Mouse (Mus musculus): ENCODE measurements around the gene Kdelr1. TPM values are rescaled to one million over a fixed set of nuclear protein-coding genes. Genes with fewer than 3 reads are reported as not detected.
A peak's percentile ranks its signal among the peaks of the same experiment; 100 is the strongest.

Kdelr1 gene
- polyA plus RNA-seq, 1 experiment from 2014 or later, result 76.7 TPM

GRCm38 (mm10) chr7:45842950-45843744 lies 29.4 kb upstream of the Kdelr1 start:
- H3K27ac ChIP-seq (ENCODE audit: low read length), result no peak overlapping the region
- H3K36me3 ChIP-seq (ENCODE audit: control insufficient read depth, insufficient read depth, low read length), result no peaks in the 10 kb centered on the region
- H3K4me2 ChIP-seq (ENCODE audit: low read depth, low read length), result no peak overlapping the region
- no peaks in the 10 kb centered on the region for H3K4me1 ChIP-seq (replicated peaks; ENCODE audit: control insufficient read depth, insufficient read depth, low read length)
- no peaks in the 10 kb centered on the region for H3K9me3 ChIP-seq (ENCODE audit: control insufficient read depth, low read length)
- no peaks in the 10 kb centered on the region; the same call in 1 of the 2 replicates for H3K27me3 ChIP-seq (ENCODE audit: control insufficient read depth, insufficient read depth, low read depth, low read length)
- WGBS, result 77% methylated on average over 10 of the region's 10 CpGs
- no peak for ATAC-seq (ENCODE audit: low read depth)
- H3K4me3 ChIP-seq (ENCODE audit: low read length), result no peak overlapping the region
- H3K9ac ChIP-seq (ENCODE audit: low read length), result no peak overlapping the region

GRCm38 (mm10) chr7:45848447-45849027 lies 24.0 kb upstream of the Kdelr1 start:
- no peak overlapping the region for H3K9ac ChIP-seq (ENCODE audit: low read length)
- H3K36me3 ChIP-seq (ENCODE audit: control insufficient read depth, insufficient read depth, low read length), result no peaks in the 10 kb centered on the region
- no peaks in the 10 kb centered on the region for H3K4me1 ChIP-seq (replicated peaks; ENCODE audit: control insufficient read depth, insufficient read depth, low read length)
- no peaks in the 10 kb centered on the region for H3K9me3 ChIP-seq (ENCODE audit: control insufficient read depth, low read length)
- no peaks in the 10 kb centered on the region for H3K27me3 ChIP-seq (ENCODE audit: control insufficient read depth, insufficient read depth, low read depth, low read length)
- peak; percentile 83 for ATAC-seq (ENCODE audit: low read depth)
- WGBS, result 11% methylated on average over 6 of the region's 6 CpGs
- no peak overlapping the region for H3K4me2 ChIP-seq (ENCODE audit: low read depth, low read length)
- peak overlapping the region; percentile 65 for H3K27ac ChIP-seq (ENCODE audit: low read length)
- H3K4me3 ChIP-seq (ENCODE audit: low read length), result no peak overlapping the region

GRCm38 (mm10) chr7:45850661-45851060 lies 21.9 kb upstream of the Kdelr1 start:
- H3K4me3 ChIP-seq (ENCODE audit: low read length), result no peak overlapping the region
- 33% methylated on average over 3 of the region's 3 CpGs for WGBS

GRCm38 (mm10) chr7:45853089-45853488 lies 19.5 kb upstream of the Kdelr1 start:
- WGBS, result 74% methylated on average over 12 of the region's 12 CpGs
- Histone ChIP-seq H3K27ac (ENCODE audit: low read length) (no peak overlapping the region), H3K9me3 (ENCODE audit: control insufficient read depth, low read length) (no peaks in the 10 kb centered on the region), H3K4me2 (ENCODE audit: low read depth, low read length) (no peak overlapping the region), H3K27me3 (ENCODE audit: control insufficient read depth, insufficient read depth, low read depth, low read length) (peaks cover 6% of the 10 kb centered on the region; the same call in 1 of the 2 replicates), H3K4me3 (ENCODE audit: low read length) (no peak overlapping the region), H3K36me3 (ENCODE audit: control insufficient read depth, insufficient read depth, low read length) (no peaks in the 10 kb centered on the region), H3K9ac (ENCODE audit: low read length) (no peak overlapping the region), H3K4me1 (replicated peaks; ENCODE audit: control insufficient read depth, insufficient read depth, low read length) (peaks cover 12% of the 10 kb centered on the region)
- ATAC-seq (ENCODE audit: low read depth), result no peak

More at GRCm38 (mm10) chr7:45850661-45851060, 21.9 kb upstream of the Kdelr1 start:
- Histone ChIP-seq H3K4me2 (ENCODE audit: low read depth, low read length) (no peak overlapping the region), H3K9ac (ENCODE audit: low read length) (no peak overlapping the region), H3K9me3 (ENCODE audit: control insufficient read depth, low read length) (no peaks in the 10 kb centered on the region), H3K27me3 (ENCODE audit: control insufficient read depth, insufficient read depth, low read depth, low read length) (no peaks in the 10 kb centered on the region), H3K36me3 (ENCODE audit: control insufficient read depth, insufficient read depth, low read length) (no peaks in the 10 kb centered on the region), H3K27ac (ENCODE audit: low read length) (no peak overlapping the region), H3K4me1 (replicated peaks; ENCODE audit: control insufficient read depth, insufficient read depth, low read length) (no peaks in the 10 kb centered on the region)
- ATAC-seq (ENCODE audit: low read depth), result no peak

GRCm38 (mm10) chr7:45856950-45857901 lies 15.3 kb upstream of the Kdelr1 start:
- peak overlapping the region; percentile 48 for H3K9ac ChIP-seq (ENCODE audit: low read length)
- H3K36me3 ChIP-seq (ENCODE audit: control insufficient read depth, insufficient read depth, low read length), result no peaks in the 10 kb centered on the region
- H3K4me3 ChIP-seq (ENCODE audit: low read length), result peak overlapping the region; percentile 46
- no peaks in the 10 kb centered on the region for H3K9me3 ChIP-seq (ENCODE audit: control insufficient read depth, low read length)
- H3K4me1 ChIP-seq (replicated peaks; ENCODE audit: control insufficient read depth, insufficient read depth, low read length), result peaks cover 15% of the 10 kb centered on the region
- peak overlapping the region; percentile 68 for H3K4me2 ChIP-seq (ENCODE audit: low read depth, low read length)
- WGBS, result 4% methylated on average over 29 of the region's 30 CpGs
- peaks cover 6% of the 10 kb centered on the region; the same call in 1 of the 2 replicates for H3K27me3 ChIP-seq (ENCODE audit: control insufficient read depth, insufficient read depth, low read depth, low read length)
- H3K27ac ChIP-seq (ENCODE audit: low read length), result no peak overlapping the region
- ATAC-seq (ENCODE audit: low read depth), result peak; percentile 42; the same call in 1 of the 2 replicates

- WGBS, result 26% methylated on average over 4 of the region's 4 CpGs
- H3K4me1 ChIP-seq (replicated peaks; ENCODE audit: control insufficient read depth, insufficient read depth, low read length), result peaks cover 15% of the 10 kb centered on the region
- H3K27ac ChIP-seq (ENCODE audit: low read length), result no peak overlapping the region
- no peak overlapping the region for H3K9ac ChIP-seq (ENCODE audit: low read length)
- H3K36me3 ChIP-seq (ENCODE audit: control insufficient read depth, insufficient read depth, low read length), result no peaks in the 10 kb centered on the region
- peaks cover 6% of the 10 kb centered on the region; the same call in 1 of the 2 replicates for H3K27me3 ChIP-seq (ENCODE audit: control insufficient read depth, insufficient read depth, low read depth, low read length)
- no peak overlapping the region for H3K4me2 ChIP-seq (ENCODE audit: low read depth, low read length)
- no peak overlapping the region for H3K4me3 ChIP-seq (ENCODE audit: low read length)
- ATAC-seq (ENCODE audit: low read depth), result no peak
- no peaks in the 10 kb centered on the region for H3K9me3 ChIP-seq (ENCODE audit: control insufficient read depth, low read length)
These were observed 13.6 kb upstream of the Kdelr1 start for GRCm38 (mm10) chr7:45859008-45859407.

- WGBS, result 80% methylated on average over 7 of the region's 7 CpGs
- Histone ChIP-seq H3K9ac (ENCODE audit: low read length) (no peak overlapping the region), H3K4me2 (ENCODE audit: low read depth, low read length) (no peak overlapping the region), H3K4me1 (replicated peaks; ENCODE audit: control insufficient read depth, insufficient read depth, low read length) (peaks cover 6% of the 10 kb centered on the region), H3K27ac (ENCODE audit: low read length) (no peak overlapping the region), H3K4me3 (ENCODE audit: low read length) (no peak overlapping the region), H3K36me3 (ENCODE audit: control insufficient read depth, insufficient read depth, low read length) (no peaks in the 10 kb centered on the region), H3K9me3 (ENCODE audit: control insufficient read depth, low read length) (no peaks in the 10 kb centered on the region), H3K27me3 (ENCODE audit: control insufficient read depth, insufficient read depth, low read depth, low read length) (no peaks in the 10 kb centered on the region; the same call in 1 of the 2 replicates)
- no peak for ATAC-seq (ENCODE audit: low read depth)
These were observed 9.8 kb upstream of the Kdelr1 start for GRCm38 (mm10) chr7:45862804-45863203.

- Histone ChIP-seq H3K27me3 (ENCODE audit: control insufficient read depth, insufficient read depth, low read depth, low read length) (peaks cover 5% of the 10 kb centered on the region; the same call in 1 of the 2 replicates), H3K4me1 (replicated peaks; ENCODE audit: control insufficient read depth, insufficient read depth, low read length) (peaks cover 11% of the 10 kb centered on the region; the same call in 1 of the 2 replicates), H3K36me3 (ENCODE audit: control insufficient read depth, insufficient read depth, low read length) (no peaks in the 10 kb centered on the region), H3K27ac (ENCODE audit: low read length) (peak overlapping the region; percentile 37; the same call in 1 of the 2 replicates), H3K4me2 (ENCODE audit: low read depth, low read length) (no peak overlapping the region), H3K9ac (ENCODE audit: low read length) (no peak overlapping the region), H3K9me3 (ENCODE audit: control insufficient read depth, low read length) (no peaks in the 10 kb centered on the region), H3K4me3 (ENCODE audit: low read length) (no peak overlapping the region)
- WGBS, result 46% methylated on average over 3 of the region's 3 CpGs
- peak; percentile 6; the same call in 1 of the 2 replicates for ATAC-seq (ENCODE audit: low read depth)
These were observed 8.1 kb upstream of the Kdelr1 start for GRCm38 (mm10) chr7:45864435-45864834.
